Mouse (Mus musculus) forebrain, embryonic 11.5 days (tissue): Measurements from ENCODE around the gene Znhit2. TPM values are rescaled to one million over a fixed set of nuclear protein-coding genes. Genes with fewer than 3 reads are reported as not detected.

Source experiments
- ATAC-seq: fragments of 200-750 bp; cut with Nextera tagmentation; replicated peaks from 2 replicates; pipeline ENCODE4 v1.8.0; 2017; ENCODE audit warnings: moderate TSS enrichment; ENCODE audit not compliant: low FRiP score
- DNase-seq: peaks from one replicate; pipeline ENCODE4 v3.0.0-alpha.2; 2017; ENCODE audit warnings: low spot score
- H3K27ac ChIP-seq: fragments of 300-500 bp; sonication (generic); 2 replicates; pipeline ENCODE4 v1.5.1; 2014; ENCODE audit warnings: low read depth, low read length
- H3K27me3 ChIP-seq: fragments of 300-500 bp; sonication (generic); 2 replicates; pipeline ENCODE4 v1.6.1; 2014; ENCODE audit warnings: mild to moderate bottlenecking, low read length, mixed read lengths; ENCODE audit not compliant: control insufficient read depth, insufficient read depth
- H3K36me3 ChIP-seq: fragments of 300-500 bp; sonication (generic); 2 replicates; pipeline ENCODE4 v1.6.1; 2014; ENCODE audit warnings: mild to moderate bottlenecking, low read length, moderate library complexity, mixed read lengths; ENCODE audit not compliant: control insufficient read depth, insufficient read depth
- H3K4me1 ChIP-seq: fragments of 300-500 bp; sonication (generic); replicated peaks from 2 replicates; pipeline ENCODE4 v1.6.1; 2014; ENCODE audit warnings: low read length, mixed read lengths; ENCODE audit not compliant: control insufficient read depth, insufficient read depth
- H3K4me2 ChIP-seq: fragments of 300-500 bp; sonication (generic); 2 replicates; pipeline ENCODE4 v1.6.1; 2014; ENCODE audit warnings: low read depth, mild to moderate bottlenecking, low read length, moderate library complexity, mixed read lengths; ENCODE audit not compliant: severe bottlenecking
- H3K4me3 ChIP-seq: fragments of 300-500 bp; sonication (generic); 2 replicates; pipeline ENCODE4 v1.5.1; 2014; ENCODE audit warnings: low read depth, low read length
- H3K9ac ChIP-seq: fragments of 300-500 bp; sonication (generic); 2 replicates; pipeline ENCODE4 v1.6.1; 2014; ENCODE audit warnings: low read length
- H3K9me3 ChIP-seq: fragments of 300-500 bp; sonication (generic); 2 replicates; pipeline ENCODE4 v1.6.1; 2016; ENCODE audit warnings: low read length, mixed read lengths; ENCODE audit not compliant: control insufficient read depth
- WGBS: fragments of 180-500 bp; shearing (Covaris S2); extraction: QIAGEN DNeasy Blood & Tissue Kit; methylation state at CpG from one replicate; pipeline ENCODE4 v1.1.7; 2014; 5-methylcytosine and 5-hydroxymethylcytosine counted together
- polyA plus RNA-seq: library from polyadenylated mRNA; unstranded; fragments of >200 nt; fragmentation: Nextera tagmentation; extraction: Ambion mirVana; gene quantifications from 2 replicates; pipeline ENCODE4 v1.2.1, GENCODE M21; 2014

The Znhit2 gene
- polyA plus RNA-seq, 1 experiment from 2014 or later = 42.5 TPM

DNA sequence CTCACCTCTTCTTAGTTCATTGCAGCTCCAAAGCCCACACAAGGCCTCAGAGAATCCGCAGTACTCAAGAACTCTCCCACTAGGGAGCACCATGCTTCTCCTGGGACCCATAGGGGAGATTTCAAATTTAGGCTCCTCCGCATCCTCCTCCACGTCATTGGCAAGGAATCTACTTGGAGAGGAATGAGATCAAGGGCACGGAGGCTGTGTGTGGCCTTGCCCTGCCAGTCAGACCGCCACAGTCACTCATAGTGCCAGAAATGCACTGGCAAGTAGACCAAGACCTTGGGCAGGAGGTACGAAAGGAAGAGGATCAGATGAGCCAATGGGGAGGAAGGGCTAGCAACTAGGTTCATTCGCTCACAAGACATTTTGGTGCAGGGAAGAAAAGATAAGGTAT lies 37.1 kb upstream of the Znhit2 start:
- Histone ChIP-seq H3K36me3 (no peaks in the 10 kb centered on the region), H3K27me3 (no peaks in the 10 kb centered on the region), H3K4me2 (no peak overlapping the region), H3K4me3 (no peak overlapping the region), H3K4me1 (no peaks in the 10 kb centered on the region), H3K27ac (no peak overlapping the region), H3K9ac (no peak overlapping the region), H3K9me3 (no peaks in the 10 kb centered on the region)
- WGBS = 83% methylated on average over 7 of the region's 7 CpGs
- ATAC-seq (no peak), DNase-seq (no peak)

GRCm38 (mm10) chr19:6028991-6029390 lies 32.0 kb upstream of the Znhit2 start:
- no peak overlapping the region for H3K4me3 ChIP-seq
- no peaks in the 10 kb centered on the region for H3K9me3 ChIP-seq
- no peak for ATAC-seq
- no peaks in the 10 kb centered on the region for H3K4me1 ChIP-seq
- no peak overlapping the region for H3K27ac ChIP-seq
- no peaks in the 10 kb centered on the region for H3K27me3 ChIP-seq
- H3K4me2 ChIP-seq = no peak overlapping the region
- no peaks in the 10 kb centered on the region for H3K36me3 ChIP-seq
- H3K9ac ChIP-seq = no peak overlapping the region
- DNase-seq = no peak
- WGBS = 84% methylated on average over 6 of the region's 6 CpGs

DNA sequence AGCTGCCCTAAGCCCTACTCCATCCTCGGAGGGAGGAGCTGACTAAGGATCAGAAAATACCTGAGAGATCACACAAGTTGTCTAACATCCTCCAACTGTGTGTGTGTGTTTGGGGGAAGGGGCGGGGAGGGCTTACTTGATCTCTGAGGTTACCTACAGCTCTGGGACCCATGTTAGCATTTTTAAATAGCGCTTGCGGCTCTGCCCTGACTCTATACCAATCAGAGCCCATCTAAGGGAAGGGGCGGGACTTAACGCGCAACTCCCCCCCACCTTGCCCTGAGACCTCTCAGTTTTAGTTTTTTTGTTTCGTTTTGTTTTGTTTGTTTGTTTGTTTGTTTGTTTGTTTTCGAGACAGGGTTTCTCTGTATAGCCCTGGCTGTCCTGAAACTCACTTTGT lies 31.6 kb upstream of the Znhit2 start:
- Histone ChIP-seq H3K4me1 (no peaks in the 10 kb centered on the region), H3K36me3 (no peaks in the 10 kb centered on the region), H3K9ac (no peak overlapping the region), H3K9me3 (no peaks in the 10 kb centered on the region), H3K4me3 (no peak overlapping the region), H3K27me3 (no peaks in the 10 kb centered on the region), H3K27ac (no peak overlapping the region), H3K4me2 (no peak overlapping the region)
- DNase-seq (peak; percentile 19), ATAC-seq (no peak)
- 78% methylated on average over 9 of the region's 9 CpGs for WGBS

- Histone ChIP-seq H3K9ac (no peak overlapping the region), H3K4me3 (no peak overlapping the region), H3K4me2 (no peak overlapping the region), H3K27me3 (no peaks in the 10 kb centered on the region), H3K9me3 (no peaks in the 10 kb centered on the region), H3K27ac (no peak overlapping the region), H3K4me1 (no peaks in the 10 kb centered on the region), H3K36me3 (no peaks in the 10 kb centered on the region)
- 80% methylated on average over 14 of the region's 14 CpGs for WGBS
- ATAC-seq (no peak), DNase-seq (peak; percentile 39)
Measured at GRCm38 (mm10) chr19:6030520-6031280, 30.3 kb upstream of the Znhit2 start.

DNA sequence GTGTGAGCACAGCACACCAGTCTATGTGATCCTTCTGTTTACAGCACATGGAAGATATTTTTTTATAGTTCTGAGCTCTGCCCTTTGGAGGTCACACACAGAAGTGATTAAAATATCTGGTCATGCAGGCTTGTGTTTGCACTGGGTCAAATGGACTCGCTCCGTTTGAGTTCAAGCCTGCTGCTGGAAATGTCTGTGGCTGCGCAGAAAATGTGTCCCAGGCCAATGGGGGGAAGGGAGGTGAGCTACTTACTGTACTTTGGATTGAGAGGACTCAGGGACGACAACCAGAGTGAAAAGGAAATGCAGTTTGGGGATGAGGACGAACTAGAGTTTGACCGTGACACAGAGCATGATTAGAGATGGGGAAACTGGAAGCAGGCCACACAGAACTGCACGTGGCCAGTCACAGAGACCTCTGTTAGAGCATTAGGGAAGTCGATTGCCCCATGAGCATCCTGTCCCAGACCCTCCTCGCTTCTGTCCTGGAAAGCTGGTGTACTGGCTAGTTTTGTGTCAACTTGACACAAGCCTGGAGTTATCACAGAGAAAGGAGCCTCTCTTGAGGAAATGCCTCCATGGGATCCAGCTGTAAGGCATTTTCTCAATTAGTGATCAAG lies 24.9 kb upstream of the Znhit2 start:
- no peak overlapping the region for H3K9ac ChIP-seq
- H3K27ac ChIP-seq = no peak overlapping the region
- no peak overlapping the region for H3K4me2 ChIP-seq
- DNase-seq (no peak), ATAC-seq (no peak)
- H3K4me3 ChIP-seq = no peak overlapping the region
- no peaks in the 10 kb centered on the region for H3K36me3 ChIP-seq
- WGBS = 78% methylated on average over 9 of the region's 9 CpGs
- no peaks in the 10 kb centered on the region for H3K27me3 ChIP-seq
- H3K9me3 ChIP-seq = no peaks in the 10 kb centered on the region
- no peaks in the 10 kb centered on the region for H3K4me1 ChIP-seq

DNA sequence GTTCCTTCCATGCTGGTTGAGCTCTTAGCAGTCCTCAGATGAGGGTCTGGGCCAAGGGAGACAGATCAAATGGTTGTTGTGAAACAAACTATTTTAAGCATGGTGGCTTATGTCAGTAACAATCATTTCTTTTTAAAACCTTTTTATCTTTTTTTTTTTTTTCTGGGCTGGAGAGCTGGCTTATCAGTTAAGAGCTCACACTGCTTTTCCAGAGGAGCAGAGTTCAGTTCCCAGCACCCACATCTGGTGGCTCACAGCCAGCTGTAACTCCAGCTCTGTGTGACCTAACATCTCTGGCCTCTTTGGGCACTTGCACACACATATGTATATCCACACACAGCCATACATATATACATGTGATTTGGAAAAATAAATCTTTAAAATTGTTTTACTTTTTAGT lies 23.3 kb upstream of the Znhit2 start:
- Histone ChIP-seq H3K9me3 (no peaks in the 10 kb centered on the region), H3K4me1 (no peaks in the 10 kb centered on the region), H3K36me3 (no peaks in the 10 kb centered on the region), H3K4me2 (no peak overlapping the region), H3K27ac (no peak overlapping the region), H3K27me3 (no peaks in the 10 kb centered on the region), H3K4me3 (no peak overlapping the region), H3K9ac (no peak overlapping the region)
- ATAC-seq = no peak
- no peak for DNase-seq

GRCm38 (mm10) chr19:6038326-6038725 lies 22.7 kb upstream of the Znhit2 start:
- no peaks in the 10 kb centered on the region for H3K4me1 ChIP-seq
- no peaks in the 10 kb centered on the region for H3K27me3 ChIP-seq
- no peak overlapping the region for H3K9ac ChIP-seq
- no peak overlapping the region for H3K4me3 ChIP-seq
- no peak overlapping the region for H3K4me2 ChIP-seq
- ATAC-seq (no peak), DNase-seq (peak; percentile 39)
- H3K27ac ChIP-seq = no peak overlapping the region
- no peaks in the 10 kb centered on the region for H3K36me3 ChIP-seq
- H3K9me3 ChIP-seq = no peaks in the 10 kb centered on the region
- WGBS = 85% methylated on average over 7 of the region's 7 CpGs

- no peak for ATAC-seq
- H3K4me2 ChIP-seq = no peak overlapping the region
Measured at GRCm38 (mm10) chr19:6040002-6040401, 21.0 kb upstream of the Znhit2 start.

GRCm38 (mm10) chr19:6042293-6042692 lies 18.7 kb upstream of the Znhit2 start:
- Histone ChIP-seq H3K36me3 (no peaks in the 10 kb centered on the region), H3K9ac (no peak overlapping the region), H3K4me3 (no peak overlapping the region), H3K9me3 (no peaks in the 10 kb centered on the region), H3K27me3 (no peaks in the 10 kb centered on the region), H3K4me1 (peaks cover 5% of the 10 kb centered on the region; the same call in 1 of the 2 replicates), H3K27ac (no peak overlapping the region), H3K4me2 (no peak overlapping the region)
- DNase-seq = peak; percentile 47
- ATAC-seq = no peak
- 88% methylated on average over 9 of the region's 9 CpGs for WGBS

More at GRCm38 (mm10) chr19:6040002-6040401, 21.0 kb upstream of the Znhit2 start:
- Histone ChIP-seq H3K4me1 (0 out of 2 replicates have a peak, but pooled peaks cover under 1% of the 10 kb centered on the region), H3K9ac (no peak overlapping the region), H3K27me3 (no peaks in the 10 kb centered on the region), H3K36me3 (no peaks in the 10 kb centered on the region), H3K4me3 (no peak overlapping the region), H3K27ac (no peak overlapping the region), H3K9me3 (no peaks in the 10 kb centered on the region)
- no peak for DNase-seq
